Mouse (Mus musculus): ENCODE data around the gene Ints6. TPM values are rescaled to one million over a fixed set of nuclear protein-coding genes. Genes with fewer than 3 reads are reported as not detected.
A peak's percentile ranks its signal among the peaks of the same experiment; 100 is the strongest.
"Not testable (repeated sequence)": the region's sequence is repeated elsewhere in the genome, so short reads cannot be mapped to it uniquely, and the experiment has no call there.

The Ints6 gene
- total and polyA plus RNA-seq, 3 experiments = 16.2 to 60.3 (median 42.6) TPM

DNA sequence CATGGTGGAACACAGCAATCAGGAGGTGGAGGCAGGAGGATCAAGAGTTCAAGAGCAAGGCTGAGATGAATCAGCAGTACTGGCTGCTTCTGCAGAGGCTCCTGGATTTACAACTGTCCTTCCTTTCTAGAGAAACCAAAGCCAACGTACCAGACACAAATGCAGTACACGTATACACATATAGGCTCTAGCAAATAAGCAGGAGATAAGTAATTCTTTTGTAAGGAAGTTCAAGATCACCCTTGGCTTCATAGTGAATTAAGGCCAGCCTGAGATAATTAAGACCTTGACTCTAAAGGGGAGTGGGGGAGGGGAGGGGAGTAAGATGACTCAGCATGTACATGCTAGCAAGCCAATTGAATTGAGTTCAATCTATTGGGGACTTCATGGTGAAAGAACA is 9.5 kb downstream of the Ints6 start:
- peak; percentile 74 for DNase-seq

GRCm38 (mm10) chr14:62735646-62736045 is 25.3 kb downstream of the Ints6 start:
- no peak for DNase-seq

GRCm38 (mm10) chr14:62733666-62734065 is 27.3 kb downstream of the Ints6 start:
- no peak for DNase-seq

DNA sequence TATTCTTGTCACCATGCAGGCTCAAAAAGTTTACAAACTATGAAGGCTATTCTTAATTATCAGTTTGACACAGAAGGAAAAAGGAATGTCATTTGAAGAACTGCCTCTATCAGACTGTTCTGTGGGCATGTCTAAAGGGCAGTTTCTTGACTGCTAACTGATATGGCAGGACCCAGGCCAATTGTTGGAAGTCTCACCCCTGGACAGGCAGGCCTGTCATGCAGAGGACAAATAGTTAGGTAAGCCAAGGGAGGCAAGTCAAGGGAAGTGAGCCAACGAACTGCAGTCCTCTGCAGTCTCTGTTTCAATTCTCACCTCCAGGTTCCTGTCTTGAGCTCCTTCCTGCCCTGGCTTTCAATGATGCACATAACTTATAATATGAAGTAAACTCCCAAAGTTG is 29.1 kb downstream of the Ints6 start:
- DNase-seq = no peak

DNA sequence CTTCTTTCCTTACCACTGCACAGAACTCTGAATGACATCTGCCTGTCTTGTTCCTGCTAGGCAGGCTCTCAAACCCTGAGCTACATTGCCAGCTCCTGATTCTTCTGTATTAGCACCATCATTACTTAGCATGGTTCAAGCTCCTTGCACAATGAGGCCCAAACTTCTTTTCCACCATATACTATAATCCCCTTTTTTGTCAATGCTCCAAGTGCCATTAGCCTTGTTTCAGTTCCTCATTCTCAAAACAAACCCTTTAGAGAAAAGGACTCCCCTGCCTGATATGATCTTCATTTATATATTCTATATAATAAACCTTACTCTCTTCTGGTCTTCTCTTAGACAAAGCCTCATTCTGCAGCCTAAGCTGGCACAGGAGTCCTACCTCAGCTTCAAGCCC is 36.4 kb downstream of the Ints6 start:
- no peak for DNase-seq

DNA sequence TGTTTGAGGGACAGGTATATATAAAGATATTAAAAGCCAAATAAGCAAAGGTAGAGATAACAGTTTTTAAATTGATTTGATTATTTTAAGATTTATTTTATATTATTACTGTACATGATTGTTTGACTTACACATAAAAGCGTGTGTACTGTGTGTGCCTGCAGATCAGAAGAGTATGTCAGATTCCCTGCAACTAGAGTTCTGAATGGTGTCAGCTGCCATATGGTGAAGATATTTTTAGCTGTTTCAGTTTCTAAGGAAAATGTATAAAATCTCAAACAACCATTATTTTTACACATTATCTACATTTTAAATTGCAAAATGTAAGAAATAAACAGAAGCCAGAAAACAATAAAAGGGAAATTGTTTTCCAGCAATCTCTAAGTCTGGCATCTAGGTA is 39.3 kb downstream of the Ints6 start:
- no peak for DNase-seq

- no peak for DNase-seq
Observed at GRCm38 (mm10) chr14:62718161-62718560, 42.8 kb downstream of the Ints6 start.

DNA sequence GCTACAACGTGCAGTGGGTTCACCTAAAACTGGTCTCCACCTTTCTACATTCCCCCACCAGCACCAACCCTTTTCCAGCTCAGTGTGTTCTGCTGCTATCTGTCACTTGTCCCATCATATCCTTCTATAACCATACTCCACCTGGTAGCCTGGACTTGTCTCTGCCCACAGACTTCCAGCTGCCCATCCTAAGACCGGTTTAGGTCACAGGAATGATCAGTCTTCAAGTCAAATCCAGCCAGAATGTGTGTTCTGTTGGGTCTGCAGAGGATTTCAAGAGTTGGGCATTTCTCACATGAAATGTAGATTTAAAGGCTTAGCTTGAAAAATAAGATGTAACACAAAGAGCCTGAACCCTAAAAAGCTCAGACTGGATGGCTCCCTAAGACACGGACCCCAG is 87.3 kb downstream of the Ints6 start:
- DNase-seq = no peak

DNA sequence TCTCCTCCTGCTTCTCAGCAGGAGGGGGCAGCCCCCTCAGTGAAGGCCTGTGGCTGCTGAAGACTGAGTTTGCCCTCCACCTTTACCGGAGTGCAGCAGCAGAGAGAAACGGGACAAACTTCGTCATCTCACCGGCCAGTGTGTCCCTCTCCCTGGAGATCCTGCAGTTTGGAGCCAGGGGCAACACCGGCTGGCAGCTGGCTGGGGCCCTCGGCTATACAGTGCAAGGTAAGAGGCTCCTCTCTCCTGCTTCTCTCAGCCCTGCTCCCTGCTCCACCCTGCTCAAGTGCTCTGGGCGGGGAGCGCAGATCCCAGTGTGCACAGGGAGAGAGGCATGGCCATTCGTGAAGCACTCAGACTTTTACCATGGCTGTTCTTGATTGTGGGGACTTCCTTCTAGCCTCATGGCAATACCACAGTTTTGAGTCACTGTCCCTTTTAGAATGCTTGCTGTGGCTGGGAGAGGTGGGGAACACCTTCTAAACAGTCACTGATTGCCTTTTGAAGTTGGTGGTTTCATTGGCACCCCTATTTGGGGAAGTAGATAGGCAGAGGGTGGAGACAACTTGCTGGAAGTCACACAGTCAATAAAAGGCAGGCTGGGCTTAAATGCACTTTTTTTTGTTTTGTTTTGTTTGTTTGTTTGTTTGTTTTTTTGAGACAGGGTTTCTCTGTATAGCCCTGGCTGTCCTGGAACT is 95.8 kb downstream of the Ints6 start:
- no peak for DNase-seq

DNA sequence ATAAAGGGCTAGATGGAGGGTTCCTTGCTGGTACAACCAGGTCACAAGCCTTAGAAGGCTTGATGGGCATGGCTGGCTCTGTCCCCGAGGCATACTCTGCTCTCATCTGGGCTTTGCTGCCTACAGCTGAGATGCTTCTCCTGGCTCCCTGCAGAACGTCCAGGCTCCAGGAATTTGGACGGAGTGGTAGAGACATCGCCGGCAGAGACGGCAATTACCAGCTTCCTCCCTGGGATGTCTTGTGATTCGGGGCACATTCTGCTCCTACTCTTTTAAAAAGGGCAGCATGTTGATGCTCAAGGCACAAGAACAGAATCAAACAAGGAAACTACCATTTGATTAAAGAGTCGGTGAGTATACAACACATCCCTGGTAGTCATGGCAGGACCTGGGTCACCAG is 97.6 kb downstream of the Ints6 start, which contains the start of gene Serpine3:
TSS of gene Serpine3 (plus strand) at position 301 of the 400 bp plus-strand sequence.
- no peak for DNase-seq

DNA sequence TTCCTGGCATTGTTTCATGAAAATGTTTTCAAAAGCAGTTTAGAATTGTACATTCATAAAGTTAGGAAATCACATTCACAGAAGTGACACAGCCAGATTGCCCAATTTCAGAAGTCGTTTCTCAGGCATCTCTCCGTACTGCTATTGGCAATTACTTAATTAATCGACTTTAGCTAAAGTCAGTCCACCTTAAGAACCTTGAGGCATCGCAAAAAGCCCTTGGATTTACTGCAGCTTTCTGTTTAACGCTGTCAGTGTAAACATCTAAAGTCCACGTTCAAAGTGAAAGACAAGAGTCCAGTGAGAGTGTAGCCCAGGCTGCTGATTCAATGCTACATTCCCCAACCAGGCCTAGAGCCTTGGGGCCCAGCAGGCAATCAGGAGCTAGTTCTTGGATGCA is 98.6 kb downstream of the Ints6 start:
- no peak for DNase-seq

DNA sequence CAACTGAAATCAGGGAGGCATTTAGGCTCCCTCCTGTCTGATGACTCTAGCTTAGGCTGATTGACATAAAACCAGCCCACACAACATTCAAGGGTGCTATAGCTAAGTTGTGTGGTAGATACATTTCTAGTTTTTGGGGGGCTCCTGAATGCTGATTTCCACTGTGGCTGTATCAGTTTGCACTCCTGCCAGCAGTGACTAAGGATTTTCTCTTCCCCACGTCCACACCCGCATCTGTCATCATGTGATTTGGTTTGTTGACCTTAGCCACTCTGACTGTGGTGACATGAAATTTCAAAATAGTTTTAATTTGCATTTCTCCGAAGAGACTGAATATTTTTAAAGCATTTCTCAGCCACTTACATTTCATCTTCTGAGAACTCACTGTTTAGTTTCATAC is 103.5 kb downstream of the Ints6 start:
- DNase-seq = no peak

DNA sequence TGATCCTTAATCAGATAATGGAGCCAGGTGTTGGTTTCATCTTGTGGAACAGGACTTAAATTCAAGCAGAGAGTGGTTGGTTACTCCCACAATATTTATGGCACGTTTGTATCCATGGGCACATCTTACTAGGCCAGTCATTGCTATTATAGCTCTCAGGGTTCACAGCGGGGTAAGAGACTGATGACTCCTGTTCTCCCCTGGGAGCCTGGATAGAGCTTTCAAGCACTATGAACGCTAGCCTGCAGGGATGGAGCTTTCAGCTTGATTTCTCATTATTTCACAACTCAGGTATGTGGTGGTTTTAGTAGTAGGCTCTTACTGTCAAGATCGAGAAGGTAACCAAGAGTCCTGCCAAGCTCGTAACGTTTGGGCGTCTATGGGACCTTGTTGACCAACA is 105.0 kb downstream of the Ints6 start:
- no peak for DNase-seq

GRCm38 (mm10) chr14:62651771-62652170 is 109.2 kb downstream of the Ints6 start:
- no peak for DNase-seq

- DNase-seq = no peak
Observed at GRCm38 (mm10) chr14:62650376-62650775, 110.6 kb downstream of the Ints6 start.

- DNase-seq = peak; percentile 18
Observed at GRCm38 (mm10) chr14:62648405-62648804, 112.6 kb downstream of the Ints6 start.

DNA sequence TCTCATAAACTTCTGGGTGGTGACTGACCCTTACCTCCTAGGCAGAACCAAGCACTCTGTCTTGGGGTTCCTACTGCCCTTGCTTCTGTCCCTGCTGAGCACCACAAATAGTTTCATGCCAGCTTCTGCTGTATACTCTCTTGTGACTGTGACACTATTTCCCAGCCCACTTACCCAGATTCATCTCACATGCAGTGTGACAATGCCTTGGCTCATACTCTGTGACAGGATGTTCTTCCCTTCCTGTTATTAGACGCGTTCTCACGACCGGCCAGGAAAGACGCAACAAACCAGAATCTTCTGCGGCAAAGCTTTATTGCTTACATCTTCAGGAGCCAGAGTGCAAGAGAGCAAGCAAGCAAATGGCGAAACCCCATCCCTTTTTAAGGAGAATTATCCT is 118.6 kb downstream of the Ints6 start:
- not testable (repeated sequence) for DNase-seq

DNA sequence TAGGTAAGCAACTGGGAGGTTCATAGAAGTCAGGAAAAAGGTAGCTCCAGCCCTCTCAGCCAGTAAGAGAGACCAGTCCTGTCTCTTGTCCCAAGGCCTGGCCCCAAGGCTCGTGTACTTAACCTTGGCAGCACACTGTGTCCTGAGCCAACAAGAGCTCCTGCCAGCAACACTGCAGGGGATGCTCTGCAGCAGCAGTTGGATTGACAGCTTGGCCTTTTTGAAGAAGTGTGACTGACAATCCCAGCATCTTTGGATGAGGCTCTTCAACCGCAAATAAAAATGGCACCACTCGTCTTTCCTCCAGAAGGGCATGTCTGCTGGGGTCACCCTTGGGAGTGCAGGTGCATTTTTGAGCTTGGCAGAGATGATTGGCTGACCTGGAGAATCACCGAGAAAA is 120.6 kb downstream of the Ints6 start:
- DNase-seq = peak; percentile 14

DNA sequence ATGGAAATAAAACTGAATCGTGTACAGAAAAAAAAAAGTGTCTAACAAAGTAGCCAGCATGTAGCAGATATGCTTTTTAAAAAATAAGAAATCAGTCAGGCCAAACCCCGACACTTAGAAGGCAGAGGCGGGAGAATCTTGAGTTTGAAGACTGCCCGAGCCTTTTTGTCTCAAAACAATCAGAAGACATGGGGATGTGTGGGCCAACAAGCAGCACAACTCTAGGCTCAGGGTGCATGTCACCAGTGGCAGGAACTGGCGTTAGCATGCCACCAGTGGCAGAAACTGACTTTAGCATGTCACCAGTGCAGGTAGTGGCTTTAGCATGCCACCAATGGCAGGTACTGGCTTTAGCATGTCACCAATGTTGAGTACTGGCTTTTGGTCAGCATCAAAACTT is 121.4 kb downstream of the Ints6 start:
- DNase-seq = no peak

GRCm38 (mm10) chr14:62639111-62639510 is 121.9 kb downstream of the Ints6 start:
- DNase-seq = peak; percentile 39

DNA sequence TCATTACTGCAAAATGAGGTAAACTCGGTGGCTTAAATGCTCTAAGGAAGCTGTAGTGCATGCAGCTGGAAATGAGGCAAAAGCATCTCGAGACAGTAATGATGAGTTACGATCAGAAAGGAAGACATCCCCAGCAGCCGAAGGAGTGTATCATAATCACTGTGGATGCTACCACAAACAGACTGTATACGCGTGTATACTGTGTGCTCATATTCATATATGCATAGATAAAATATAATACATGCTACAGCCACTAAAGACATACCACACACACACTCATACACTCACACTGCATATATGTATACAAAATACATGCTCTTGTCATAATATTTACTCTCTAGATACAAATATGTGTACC is 122.6 kb downstream of the Ints6 start:
- no peak for DNase-seq

GRCm38 (mm10) chr14:62637436-62638344 is 123.3 kb downstream of the Ints6 start:
- no peak for DNase-seq

- no peak for DNase-seq
Observed at GRCm38 (mm10) chr14:62627951-62628350, 133.0 kb downstream of the Ints6 start.

Data from adrenal gland, adult 2 months (tissue).